8 mouse cellular contexts compared by ENCODE assay signal in the genomic region with DNA sequence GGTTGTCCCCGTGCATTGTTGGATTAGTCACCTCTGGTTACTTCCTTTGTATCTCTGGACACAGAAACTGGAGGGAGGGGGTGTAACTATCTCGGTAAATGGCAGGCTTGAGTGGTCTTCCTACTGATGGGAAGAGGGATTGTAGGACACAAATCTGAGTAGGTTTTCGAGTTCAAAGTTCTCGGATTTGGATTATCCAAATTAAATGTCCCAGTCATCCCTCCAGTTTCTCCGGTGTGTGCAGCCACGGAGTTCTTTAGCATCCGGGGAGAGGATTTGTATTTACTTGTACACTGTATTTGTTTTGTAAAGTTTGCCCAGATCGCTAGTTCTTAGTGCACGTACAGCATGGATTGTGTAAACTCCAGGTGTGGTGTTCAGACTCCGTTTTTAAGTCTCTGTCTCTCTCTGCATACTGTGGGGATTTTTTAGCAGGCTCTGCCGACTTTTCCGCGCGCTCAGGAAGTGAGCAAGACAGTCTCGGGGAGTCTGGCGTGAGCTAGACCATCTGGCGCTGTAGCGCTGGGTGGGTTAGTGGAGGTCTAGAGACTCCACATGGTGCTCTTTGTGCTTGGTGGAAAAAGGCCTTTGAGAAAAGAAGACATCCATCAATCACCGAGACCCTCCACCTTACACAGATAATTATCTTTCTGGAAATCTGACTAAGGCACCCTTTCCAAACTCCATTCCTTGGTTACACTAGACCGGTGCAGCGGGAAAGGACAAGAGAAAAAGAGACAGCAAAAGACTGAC. TPM values are rescaled to one million over a fixed set of nuclear protein-coding genes. Genes with fewer than 3 reads are reported as not detected.
DNase-seq lines count a peak whose midpoint lies in the region; ATAC-seq and TF ChIP-seq lines count a peak whose summit lies in the region.

No protein-coding gene starts in this region.

- no peak for TF ChIP-seq EP300 in liver, postnatal 0 days (IDR thresholded peaks at IDR 0.05; ENCODE audit: low read depth)

- H3K36me3 ChIP-seq in intestine, postnatal 0 days (ENCODE audit: control insufficient read depth, insufficient read depth): no peaks in the 10 kb centered on the region
- no peaks in the 10 kb centered on the region for H3K36me3 ChIP-seq in liver, postnatal 0 days (replicated peaks; ENCODE audit: insufficient read depth, low read length)

- peaks cover 4% of the 10 kb centered on the region; the same call in 1 of the 2 replicates for H3K4me1 ChIP-seq in intestine, postnatal 0 days (replicated peaks; ENCODE audit: control insufficient read depth, insufficient read depth, low read length)
- H3K4me1 ChIP-seq in liver, postnatal 0 days (ENCODE audit: insufficient read depth): peaks cover 22% of the 10 kb centered on the region

- H3K9me3 ChIP-seq in intestine, postnatal 0 days (ENCODE audit: control insufficient read depth): no peaks in the 10 kb centered on the region
- no peaks in the 10 kb centered on the region for H3K9me3 ChIP-seq in liver, postnatal 0 days (ENCODE audit: low read length)

- H3K9ac ChIP-seq in intestine, postnatal 0 days (ENCODE audit: low read depth, low read length): no peak overlapping the region
- H3K9ac ChIP-seq in liver, postnatal 0 days (replicated peaks): no peak overlapping the region

- peaks cover 61% of the 10 kb centered on the region for H3K27me3 ChIP-seq in intestine, postnatal 0 days (replicated peaks; ENCODE audit: control insufficient read depth, insufficient read depth, low read length)
- H3K27me3 ChIP-seq in liver, postnatal 0 days (ENCODE audit: insufficient read depth, low read length): peaks cover 67% of the 10 kb centered on the region

- peak overlapping the region; percentile 83 for H3K4me2 ChIP-seq in intestine, postnatal 0 days (replicated peaks; ENCODE audit: low read depth)
- H3K4me2 ChIP-seq in liver, postnatal 0 days (ENCODE audit: low read depth, low read length): peak overlapping the region; percentile 89

- no peak overlapping the region for H3K27ac ChIP-seq in intestine, postnatal 0 days (ENCODE audit: low read depth, low read length)
- no peak overlapping the region for H3K27ac ChIP-seq in liver, postnatal 0 days (ENCODE audit: low read depth)

- WGBS in intestine, postnatal 0 days: 4% methylated on average over 21 of the region's 21 CpGs
- 2% methylated on average over 21 of the region's 21 CpGs for WGBS in liver, postnatal 0 days (ENCODE audit: insufficient replicate concordance)

- no peak for ATAC-seq in intestine, postnatal 0 days
- no peak for ATAC-seq in liver, postnatal 0 days

- TF ChIP-seq CTCF in intestine, postnatal 0 days (IDR thresholded peaks at IDR 0.05; ENCODE audit: low read depth): no peak
- no peak for TF ChIP-seq CTCF in liver, postnatal 0 days (IDR thresholded peaks at IDR 0.05; ENCODE audit: low read depth)

- peak overlapping the region; percentile 50 for H3K4me3 ChIP-seq in intestine, postnatal 0 days (ENCODE audit: low read depth, low read length)
- peak overlapping the region; percentile 50 for H3K4me3 ChIP-seq in liver, postnatal 0 days (ENCODE audit: low read depth, low read length)

- DNase-seq in embryo, embryonic 11 days: peak; percentile 73
- DNase-seq in embryo, embryonic 10.5 days (ENCODE audit: low spot score): no peak
- DNase-seq in brain, adult 2 months (ENCODE audit: low read depth, low spot score): peak; percentile 43
- DNase-seq in forelimb bud, embryonic 11.5 days (ENCODE audit: low read depth, low spot score): peak; percentile 48
- no peak for DNase-seq in liver, postnatal 0 days
- DNase-seq in retina, embryonic 14.5 days (ENCODE audit: low spot score): peak; percentile 55
- no peak for DNase-seq in gastrocnemius, adult 8-10 months (ENCODE audit: low spot score in 2 of 2)

RNA-seq across cellular contexts. Expression of gene Hey2, which starts 1.0 kb away (rescaled TPM):
- polyA plus RNA-seq in intestine, postnatal 0 days (2015; fragmentation: Nextera tagmentation; extraction: Ambion mirVana): 1.2 and 1.9 TPM in 2 replicates
- polyA plus RNA-seq in liver, postnatal 0 days (2015; fragmentation: Nextera tagmentation; extraction: Ambion mirVana): 0.12 and 0.20 TPM in 2 replicates
- total RNA-seq in gastrocnemius, adult 8-10 months (2022): under 1 TPM; 0.11 to 0.51 (median 0.47) TPM

RNA-seq across cellular contexts. Expression of gene Ncoa7, which starts 40.5 kb away (rescaled TPM):
- polyA plus RNA-seq in intestine, postnatal 0 days (2015; fragmentation: Nextera tagmentation; extraction: Ambion mirVana): 10.4 and 13.1 TPM in 2 replicates
- polyA plus RNA-seq in liver, postnatal 0 days (2015; fragmentation: Nextera tagmentation; extraction: Ambion mirVana): 6.4 TPM in 2 replicates
- 1 to 10 TPM; 1.1 to 2.3 (median 1.7) TPM for total RNA-seq in gastrocnemius, adult 8-10 months (2022)

Comparison
In these comparisons a context has a peak if more than half of its experiments do, and no peak if none do; other contexts are left out.
1. DNase-seq: peak in embryo, embryonic 11 days (single experiment), brain, adult 2 months (single experiment), forelimb bud, embryonic 11.5 days (single experiment) and retina, embryonic 14.5 days (single experiment); none in embryo, embryonic 10.5 days (single experiment), liver, postnatal 0 days (single experiment) and gastrocnemius, adult 8-10 months (0 of 2).